ENCODE assay signal across 8 mouse cellular contexts in the genomic region with DNA sequence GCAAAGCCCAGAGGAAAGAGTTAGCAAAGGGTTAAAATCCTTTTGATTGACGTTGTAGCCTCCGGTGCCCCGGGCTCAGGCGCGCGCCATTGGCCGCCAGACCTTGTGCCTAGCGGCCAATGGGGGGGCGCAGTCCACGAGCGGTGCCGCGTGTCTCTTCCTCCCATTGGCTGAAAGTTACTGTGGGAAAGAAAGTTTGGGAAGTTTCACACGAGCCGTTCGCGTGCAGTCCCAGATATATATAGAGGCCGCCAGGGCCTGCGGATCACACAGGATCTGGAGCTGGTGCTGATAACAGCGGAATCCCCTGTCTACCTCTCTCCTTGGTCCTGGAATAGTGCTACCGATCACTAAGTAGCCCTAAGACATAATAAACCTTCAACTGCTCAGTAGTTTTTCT. TPM values are rescaled to one million over a fixed set of nuclear protein-coding genes. Genes with fewer than 3 reads are reported as not detected.
DNase-seq lines count a peak whose midpoint lies in the region; ATAC-seq lines count a peak whose summit lies in the region.

No protein-coding gene starts in this region.

- peak overlapping the region; percentile 89 for H3K4me2 ChIP-seq in heart, embryonic 13.5 days
- H3K4me2 ChIP-seq in liver, embryonic 15.5 days, result peak overlapping the region; percentile 73
- peak overlapping the region; percentile 95 for H3K4me2 ChIP-seq in neural tube, embryonic 12.5 days (replicated peaks)

- WGBS in heart, embryonic 13.5 days, result under 1% methylated on average over 21 of the region's 21 CpGs
- WGBS in liver, embryonic 15.5 days (ENCODE audit: insufficient replicate concordance), result under 1% methylated on average over 21 of the region's 21 CpGs
- under 1% methylated on average over 21 of the region's 21 CpGs for WGBS in neural tube, embryonic 12.5 days

- H3K9ac ChIP-seq in heart, embryonic 13.5 days, result peak overlapping the region; percentile 88
- H3K9ac ChIP-seq in liver, embryonic 15.5 days, result no peak overlapping the region
- H3K9ac ChIP-seq in neural tube, embryonic 12.5 days, result no peak overlapping the region

- H3K4me3 ChIP-seq in heart, embryonic 13.5 days, result peak overlapping the region; percentile 71
- H3K4me3 ChIP-seq in liver, embryonic 15.5 days (replicated peaks), result peak overlapping the region; percentile 56
- peak overlapping the region; percentile 63 for H3K4me3 ChIP-seq in neural tube, embryonic 12.5 days

- peak overlapping the region; percentile 99 for H3K27ac ChIP-seq in heart, embryonic 13.5 days (replicated peaks)
- H3K27ac ChIP-seq in liver, embryonic 15.5 days (replicated peaks), result no peak overlapping the region
- H3K27ac ChIP-seq in neural tube, embryonic 12.5 days, result no peak overlapping the region

- no peaks in the 10 kb centered on the region for H3K9me3 ChIP-seq in heart, embryonic 13.5 days
- H3K9me3 ChIP-seq in liver, embryonic 15.5 days (replicated peaks), result no peaks in the 10 kb centered on the region
- H3K9me3 ChIP-seq in neural tube, embryonic 12.5 days, result no peaks in the 10 kb centered on the region

- H3K27me3 ChIP-seq in heart, embryonic 13.5 days (replicated peaks), result no peaks in the 10 kb centered on the region; the same call in 1 of the 2 replicates
- peaks cover 98% of the 10 kb centered on the region for H3K27me3 ChIP-seq in liver, embryonic 15.5 days
- H3K27me3 ChIP-seq in neural tube, embryonic 12.5 days (replicated peaks), result peaks cover 23% of the 10 kb centered on the region

- DNase-seq in A20 (ENCODE audit: low read depth, low spot score), result peak; percentile 95
- DNase-seq in adrenal gland, postnatal 36 days, result peak; percentile 96
- peak; percentile 97 for DNase-seq in fibroblast of lung, adult 2 months (ENCODE audit: low read depth)
- DNase-seq in kidney, postnatal 25 days, result peak; percentile 96 to 99
- peak; percentile 90 for DNase-seq in testis, postnatal 14 days (ENCODE audit: low spot score)

- H3K36me3 ChIP-seq in heart, embryonic 13.5 days, result no peaks in the 10 kb centered on the region
- no peaks in the 10 kb centered on the region for H3K36me3 ChIP-seq in liver, embryonic 15.5 days (replicated peaks)
- no peaks in the 10 kb centered on the region for H3K36me3 ChIP-seq in neural tube, embryonic 12.5 days

- peak; percentile 61 for ATAC-seq in heart, embryonic 13.5 days (ENCODE audit: extremely low read depth, insufficient number of reproducible peaks, low FRiP score, low TSS enrichment)
- ATAC-seq in liver, embryonic 15.5 days (ENCODE audit: insufficient read depth), result peak; percentile 52
- ATAC-seq in neural tube, embryonic 12.5 days (ENCODE audit: low FRiP score, low read depth), result peak; percentile 56

- peaks cover 61% of the 10 kb centered on the region for H3K4me1 ChIP-seq in heart, embryonic 13.5 days
- H3K4me1 ChIP-seq in liver, embryonic 15.5 days (replicated peaks), result peaks cover 58% of the 10 kb centered on the region
- peaks cover 54% of the 10 kb centered on the region for H3K4me1 ChIP-seq in neural tube, embryonic 12.5 days

RNA-seq across cellular contexts. Expression of a gene that starts 0.9 kb away (rescaled TPM):
- total RNA-seq in adrenal gland, postnatal 36 days (2021), result 10 to 100 TPM; 19.2 to 26.1 TPM
- polyA plus RNA-seq in heart, embryonic 13.5 days (2015; fragmentation: Nextera tagmentation; extraction: Ambion mirVana), result 19.9 and 21.4 TPM in 2 replicates
- polyA plus RNA-seq in liver, embryonic 15.5 days (2015; fragmentation: Nextera tagmentation; extraction: Ambion mirVana), result 5.4 and 6.1 TPM in 2 replicates
- 50.5 and 51.1 TPM in 2 replicates for polyA plus RNA-seq in neural tube, embryonic 12.5 days (2016; fragmentation: Nextera tagmentation; extraction: Ambion mirVana)
